Mouse (Mus musculus): Measurements from ENCODE around the gene Lnx2. TPM values are rescaled to one million over a fixed set of nuclear protein-coding genes. Genes with fewer than 3 reads are reported as not detected.

Gene Lnx2
- polyA plus RNA-seq, 1 experiment from 2014 or later = 4.2 TPM

DNA sequence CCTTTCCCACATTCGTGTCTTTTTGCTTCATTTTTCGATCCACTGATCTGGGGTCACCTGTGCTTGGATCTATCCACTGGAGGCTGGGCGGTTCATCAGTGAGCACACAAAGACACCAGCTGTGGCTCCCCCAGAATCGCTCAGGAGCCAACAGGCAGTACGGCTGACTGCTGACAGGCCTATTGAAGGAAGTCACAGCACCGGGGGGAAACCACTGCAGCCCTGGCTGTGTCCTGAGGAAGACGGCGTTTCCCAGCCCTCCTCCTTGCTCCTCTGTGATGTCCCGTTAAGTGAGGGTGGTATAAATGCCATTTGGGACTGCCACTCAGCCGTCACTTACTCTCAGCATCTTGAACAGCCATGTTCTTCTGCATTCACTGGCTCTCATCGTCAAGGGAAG is 30.5 kb downstream of the Lnx2 start:
- no peak overlapping the region for H3K27ac ChIP-seq (replicated peaks)

DNA sequence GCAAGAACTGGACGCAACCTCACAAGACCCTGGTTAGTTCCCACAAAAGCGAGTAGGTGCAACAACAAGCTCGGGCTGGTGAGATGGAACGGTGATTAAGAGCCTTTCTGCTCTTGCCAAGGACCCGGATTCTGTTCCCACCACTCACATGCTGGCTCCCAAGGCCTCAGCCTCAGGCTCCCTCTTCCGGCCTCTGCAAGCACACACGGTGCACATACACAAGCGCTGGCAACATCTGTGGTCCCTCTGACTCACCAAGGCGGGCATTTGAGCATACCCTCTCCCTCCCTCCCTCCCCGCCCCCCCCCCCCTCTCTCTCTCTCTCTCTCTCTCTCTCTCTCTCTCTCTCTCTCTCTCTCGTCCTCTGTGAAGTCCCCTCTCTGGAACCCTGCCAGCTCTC is 31.1 kb downstream of the Lnx2 start:
- Histone ChIP-seq H3K27ac (replicated peaks) (no peak overlapping the region), H3K9me3 (replicated peaks) (no peaks in the 10 kb centered on the region), H3K4me1 (peaks cover 27% of the 10 kb centered on the region), H3K4me2 (no peak overlapping the region), H3K4me3 (replicated peaks) (no peak overlapping the region), H3K36me3 (no peaks in the 10 kb centered on the region), H3K27me3 (replicated peaks) (no peaks in the 10 kb centered on the region), H3K9ac (replicated peaks) (no peak overlapping the region)
- 67% methylated on average over 10 of the region's 11 CpGs for whole genome bisulfite sequencing
- ATAC-seq (ENCODE audit: low FRiP score) = no peak

More for the DNA sequence above, 30.5 kb downstream of the Lnx2 start:
- Histone ChIP-seq H3K36me3 (no peaks in the 10 kb centered on the region), H3K4me1 (peaks cover 27% of the 10 kb centered on the region), H3K9me3 (replicated peaks) (no peaks in the 10 kb centered on the region), H3K27me3 (replicated peaks) (no peaks in the 10 kb centered on the region), H3K4me3 (replicated peaks) (no peak overlapping the region), H3K4me2 (no peak overlapping the region), H3K9ac (replicated peaks) (no peak overlapping the region)
- ATAC-seq (ENCODE audit: low FRiP score) = no peak
- 49% methylated on average over 11 of the region's 11 CpGs for WGBS

DNA sequence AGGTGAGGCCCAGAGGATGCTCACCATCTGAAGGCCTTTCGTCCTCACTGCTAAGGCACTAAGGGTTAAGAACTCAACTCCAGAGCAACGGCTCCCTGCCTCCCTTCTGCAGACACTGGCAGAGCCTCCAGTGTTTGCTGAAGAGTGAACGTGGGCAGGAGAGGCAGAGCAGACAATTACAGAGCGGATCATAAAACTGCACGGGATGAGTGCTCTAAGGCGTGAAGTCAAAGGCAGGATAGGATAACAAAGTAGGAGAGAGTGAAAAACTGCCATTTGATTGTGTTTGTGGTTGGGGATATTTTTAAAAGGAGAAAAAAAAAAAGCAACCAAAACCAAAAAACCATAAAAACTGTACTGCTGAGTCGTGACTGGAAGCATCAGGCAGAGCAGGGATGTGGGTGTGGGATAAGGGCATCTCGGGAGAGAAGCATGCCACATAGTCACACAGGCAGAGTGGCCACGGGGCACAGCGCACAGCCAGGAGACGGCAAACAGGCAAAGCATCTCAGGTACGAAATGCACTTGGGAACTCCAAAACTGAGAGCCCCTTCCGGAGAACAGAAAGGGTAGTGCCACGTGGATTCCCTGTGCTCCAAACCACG is 33.0 kb downstream of the Lnx2 start:
- no peaks in the 10 kb centered on the region for H3K27me3 ChIP-seq (replicated peaks)
- WGBS = 36% methylated on average over 15 of the region's 15 CpGs
- H3K4me1 ChIP-seq = peaks cover 27% of the 10 kb centered on the region
- H3K27ac ChIP-seq (replicated peaks) = no peak overlapping the region; the same call in 1 of the 2 replicates
- no peak overlapping the region for H3K4me2 ChIP-seq
- no peaks in the 10 kb centered on the region for H3K9me3 ChIP-seq (replicated peaks)
- no peak overlapping the region for H3K4me3 ChIP-seq (replicated peaks)
- no peaks in the 10 kb centered on the region for H3K36me3 ChIP-seq
- no peak for ATAC-seq (ENCODE audit: low FRiP score)
- H3K9ac ChIP-seq (replicated peaks) = no peak overlapping the region

DNA sequence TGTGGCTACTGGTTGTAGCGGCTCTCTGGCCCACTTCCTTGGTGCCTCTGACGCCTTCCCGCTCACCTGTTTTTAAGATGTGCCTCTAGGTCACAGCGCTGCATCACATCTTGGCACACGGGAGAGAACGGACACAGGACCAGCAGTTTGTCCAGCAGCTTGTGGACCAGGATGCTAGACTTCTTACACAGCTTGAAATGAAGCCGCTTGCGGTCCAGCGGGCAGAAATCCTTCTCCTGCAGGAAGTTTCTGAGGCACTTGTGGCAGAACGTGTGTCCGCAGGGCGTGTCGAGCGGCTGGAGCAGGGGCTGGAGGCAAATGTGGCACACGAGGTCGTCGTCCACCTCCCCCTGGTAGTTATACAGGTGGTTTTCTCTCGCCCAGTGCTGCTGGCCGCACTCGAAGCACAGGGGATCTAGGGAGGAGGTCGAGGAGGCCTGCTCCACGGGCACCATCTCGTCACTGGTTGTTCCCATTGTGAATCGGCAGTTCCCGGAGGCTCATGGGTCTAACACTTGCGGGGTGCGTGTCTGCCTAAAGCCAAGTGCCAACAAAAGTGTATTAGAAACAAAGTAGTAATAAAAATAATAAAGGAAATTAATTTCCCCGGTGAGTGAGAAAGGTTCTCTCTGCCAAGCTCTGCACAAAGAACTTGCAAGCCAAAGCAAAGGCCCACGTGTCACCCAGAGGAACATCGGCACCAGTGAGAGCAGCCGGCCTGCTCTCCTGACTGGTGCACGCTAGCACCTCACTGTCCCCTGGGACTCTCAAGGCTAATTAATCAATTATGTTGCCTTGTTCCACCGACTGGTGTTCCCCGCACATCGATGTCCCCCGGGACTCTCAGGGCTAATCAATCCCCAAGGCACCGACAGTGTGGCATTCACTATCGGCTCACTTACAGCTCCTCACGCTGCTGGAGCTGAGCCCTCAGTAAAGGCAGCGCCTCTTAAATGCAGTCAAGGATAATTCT is 34.1 kb downstream of the Lnx2 start:
- 54% methylated on average over 40 of the region's 40 CpGs for WGBS
- peaks cover 27% of the 10 kb centered on the region for H3K4me1 ChIP-seq
- H3K27ac ChIP-seq (replicated peaks) = no peak overlapping the region
- H3K4me3 ChIP-seq (replicated peaks) = no peak overlapping the region
- no peaks in the 10 kb centered on the region for H3K9me3 ChIP-seq (replicated peaks)
- ATAC-seq (ENCODE audit: low FRiP score) = peak; percentile 60
- H3K27me3 ChIP-seq (replicated peaks) = no peaks in the 10 kb centered on the region
- H3K36me3 ChIP-seq = no peaks in the 10 kb centered on the region
- peak overlapping the region; percentile 30; the same call in 1 of the 2 replicates for H3K4me2 ChIP-seq
- no peak overlapping the region for H3K9ac ChIP-seq (replicated peaks)

DNA sequence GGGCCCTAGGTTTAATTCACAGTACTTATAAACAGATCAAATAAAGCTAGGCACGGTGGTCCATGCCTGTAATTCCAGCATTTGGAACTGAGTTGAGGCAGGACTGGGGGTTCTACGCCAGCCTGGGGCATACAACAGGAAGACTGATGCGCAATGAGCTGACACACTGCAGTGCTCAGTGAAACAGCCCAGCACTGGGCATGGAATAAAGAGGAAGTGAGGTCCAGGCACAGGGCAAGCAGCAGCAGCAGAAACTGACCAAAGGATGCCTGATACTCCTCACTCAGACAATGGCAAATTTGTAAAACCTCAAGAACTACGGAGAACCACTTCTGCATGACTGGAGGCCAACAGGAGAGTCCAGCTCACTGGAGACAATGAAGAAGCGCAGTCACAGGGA is 37.0 kb downstream of the Lnx2 start:
- Histone ChIP-seq H3K4me3 (replicated peaks) (no peak overlapping the region), H3K9ac (replicated peaks) (no peak overlapping the region), H3K27me3 (replicated peaks) (no peaks in the 10 kb centered on the region), H3K4me1 (peaks cover 21% of the 10 kb centered on the region), H3K36me3 (no peaks in the 10 kb centered on the region), H3K9me3 (replicated peaks) (no peaks in the 10 kb centered on the region), H3K27ac (replicated peaks) (no peak overlapping the region), H3K4me2 (no peak overlapping the region)
- ATAC-seq (ENCODE audit: low FRiP score) = no peak
- 67% methylated on average over 5 of the region's 5 CpGs for WGBS

DNA sequence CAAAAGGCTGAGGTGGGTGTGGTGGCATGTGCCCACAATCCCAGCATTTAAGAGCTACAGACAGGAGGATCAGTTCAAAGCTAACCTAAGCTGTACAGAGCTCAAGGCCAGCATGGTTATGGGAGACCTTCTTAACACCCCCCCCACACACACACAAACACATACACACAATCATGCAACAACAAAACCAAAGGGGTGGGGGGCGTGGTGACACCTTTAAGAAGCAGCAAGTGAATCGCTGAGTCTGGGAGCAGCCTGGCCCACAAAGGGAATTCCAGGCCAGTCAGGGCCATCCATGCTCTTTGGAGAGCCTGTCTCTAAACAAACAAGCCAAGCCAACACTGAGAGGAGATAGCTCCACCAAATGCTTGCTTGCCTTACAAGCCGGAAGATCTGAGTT is 38.8 kb downstream of the Lnx2 start:
- H3K27ac ChIP-seq (replicated peaks) = no peak overlapping the region
- no peak overlapping the region for H3K4me3 ChIP-seq (replicated peaks)
- ATAC-seq (ENCODE audit: low FRiP score) = no peak
- no peaks in the 10 kb centered on the region for H3K36me3 ChIP-seq
- H3K27me3 ChIP-seq (replicated peaks) = no peaks in the 10 kb centered on the region
- 59% methylated on average over 3 of the region's 3 CpGs for WGBS
- no peak overlapping the region for H3K4me2 ChIP-seq
- H3K9ac ChIP-seq (replicated peaks) = no peak overlapping the region
- H3K9me3 ChIP-seq (replicated peaks) = no peaks in the 10 kb centered on the region
- peaks cover 8% of the 10 kb centered on the region for H3K4me1 ChIP-seq

DNA sequence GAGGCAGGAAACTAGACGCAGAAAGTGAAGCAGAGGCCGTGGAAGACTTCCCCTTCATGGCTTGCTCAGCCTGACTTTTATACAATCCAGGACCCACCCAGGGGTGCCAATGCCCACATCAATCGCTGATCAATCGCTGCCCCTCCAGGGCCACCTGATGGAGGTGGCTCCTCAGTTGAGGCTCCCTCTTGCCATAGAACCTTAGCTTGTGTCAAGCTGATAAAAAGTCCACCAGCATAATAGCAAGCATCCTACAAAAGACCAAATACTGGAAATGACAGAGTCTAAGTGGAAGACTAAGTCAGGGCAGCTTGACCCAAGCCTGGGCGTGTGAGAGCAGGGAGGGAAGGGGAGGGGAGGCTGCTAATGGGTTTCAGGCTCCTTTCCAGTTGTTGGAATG is 39.7 kb downstream of the Lnx2 start:
- no peak overlapping the region for H3K4me3 ChIP-seq (replicated peaks)
- no peaks in the 10 kb centered on the region for H3K27me3 ChIP-seq (replicated peaks)
- H3K9me3 ChIP-seq (replicated peaks) = no peaks in the 10 kb centered on the region
- no peaks in the 10 kb centered on the region for H3K4me1 ChIP-seq
- no peak overlapping the region for H3K27ac ChIP-seq (replicated peaks)
- no peak overlapping the region for H3K4me2 ChIP-seq
- 94% methylated on average over 5 of the region's 5 CpGs for WGBS
- peaks cover 6% of the 10 kb centered on the region; the same call in 1 of the 2 replicates for H3K36me3 ChIP-seq
- ATAC-seq (ENCODE audit: low FRiP score) = no peak
- H3K9ac ChIP-seq (replicated peaks) = no peak overlapping the region

DNA sequence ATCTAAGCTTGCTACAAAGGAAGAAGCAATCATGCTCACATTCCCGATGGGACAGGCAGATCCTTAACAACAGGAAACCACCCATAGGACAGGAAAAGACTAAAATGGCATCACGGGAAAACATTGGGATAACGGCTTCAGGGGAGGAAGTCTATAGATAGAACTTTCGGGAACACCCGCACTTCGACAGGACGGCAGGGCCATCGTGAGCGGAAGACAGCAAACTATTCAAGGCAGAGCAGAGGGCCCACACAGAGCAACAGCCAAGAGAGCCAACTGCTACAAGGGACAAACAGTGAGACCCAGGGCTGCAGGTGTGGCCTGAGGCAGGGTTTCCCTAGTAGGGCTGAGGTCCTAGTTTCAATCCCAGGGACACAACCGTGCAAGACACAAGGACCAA is 40.4 kb downstream of the Lnx2 start:
- H3K9me3 ChIP-seq (replicated peaks) = no peaks in the 10 kb centered on the region
- H3K36me3 ChIP-seq = peaks cover 6% of the 10 kb centered on the region; the same call in 1 of the 2 replicates
- WGBS = 85% methylated on average over 10 of the region's 10 CpGs
- H3K9ac ChIP-seq (replicated peaks) = no peak overlapping the region
- no peaks in the 10 kb centered on the region for H3K27me3 ChIP-seq (replicated peaks)
- H3K4me1 ChIP-seq = no peaks in the 10 kb centered on the region
- H3K4me3 ChIP-seq (replicated peaks) = no peak overlapping the region
- H3K27ac ChIP-seq (replicated peaks) = no peak overlapping the region
- ATAC-seq (ENCODE audit: low FRiP score) = no peak
- no peak overlapping the region for H3K4me2 ChIP-seq

DNA sequence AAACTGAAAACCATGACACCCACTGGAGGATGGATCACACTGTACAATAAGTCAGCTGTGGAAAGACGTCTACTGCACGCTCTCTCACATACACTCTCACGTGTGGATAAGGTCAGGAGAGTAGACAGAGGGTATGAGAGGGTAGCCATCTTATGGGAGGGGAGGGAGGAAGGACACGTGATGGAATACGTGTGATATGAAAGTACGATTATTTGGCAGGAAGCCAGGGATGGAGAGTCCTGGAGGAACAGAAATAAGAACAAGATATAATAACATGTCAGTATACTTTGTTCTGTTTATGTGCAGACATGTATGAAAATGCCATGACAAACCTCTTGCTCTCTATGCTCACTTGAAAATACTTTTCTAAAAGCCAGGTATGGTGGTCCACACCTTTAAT is 41.1 kb downstream of the Lnx2 start:
- no peaks in the 10 kb centered on the region for H3K9me3 ChIP-seq (replicated peaks)
- no peak overlapping the region for H3K4me2 ChIP-seq
- no peak overlapping the region for H3K4me3 ChIP-seq (replicated peaks)
- WGBS = 84% methylated on average over 6 of the region's 6 CpGs
- H3K27me3 ChIP-seq (replicated peaks) = no peaks in the 10 kb centered on the region
- no peak for ATAC-seq (ENCODE audit: low FRiP score)
- H3K9ac ChIP-seq (replicated peaks) = no peak overlapping the region
- no peak overlapping the region for H3K27ac ChIP-seq (replicated peaks)
- peaks cover 6% of the 10 kb centered on the region; the same call in 1 of the 2 replicates for H3K36me3 ChIP-seq
- H3K4me1 ChIP-seq = no peaks in the 10 kb centered on the region

DNA sequence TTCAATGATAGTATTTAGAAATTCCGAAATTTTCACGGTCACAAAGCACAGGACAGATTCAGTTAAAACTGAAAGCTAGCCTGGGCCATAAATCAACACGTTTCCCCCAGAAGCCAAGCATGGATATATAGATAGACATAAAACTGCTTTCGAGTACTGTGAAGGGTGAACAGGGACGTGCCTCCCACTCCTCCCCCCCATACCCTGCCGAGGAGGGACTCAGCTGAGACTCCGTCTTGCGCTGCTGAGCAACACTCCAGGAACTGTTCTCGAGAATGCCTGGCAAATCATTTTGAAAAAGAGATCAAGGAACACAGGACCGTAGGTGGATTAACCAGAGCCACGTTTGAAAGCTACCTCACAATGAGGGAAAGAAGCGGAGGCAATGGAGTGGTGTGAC is 42.1 kb downstream of the Lnx2 start:
- H3K27ac ChIP-seq (replicated peaks) = no peak overlapping the region
- H3K4me2 ChIP-seq = no peak overlapping the region
- H3K9me3 ChIP-seq (replicated peaks) = no peaks in the 10 kb centered on the region
- ATAC-seq (ENCODE audit: low FRiP score) = no peak
- WGBS = 47% methylated on average over 12 of the region's 12 CpGs
- H3K4me3 ChIP-seq (replicated peaks) = no peak overlapping the region
- no peaks in the 10 kb centered on the region for H3K27me3 ChIP-seq (replicated peaks)
- H3K4me1 ChIP-seq = no peaks in the 10 kb centered on the region
- peaks cover 6% of the 10 kb centered on the region; the same call in 1 of the 2 replicates for H3K36me3 ChIP-seq
- H3K9ac ChIP-seq (replicated peaks) = no peak overlapping the region

DNA sequence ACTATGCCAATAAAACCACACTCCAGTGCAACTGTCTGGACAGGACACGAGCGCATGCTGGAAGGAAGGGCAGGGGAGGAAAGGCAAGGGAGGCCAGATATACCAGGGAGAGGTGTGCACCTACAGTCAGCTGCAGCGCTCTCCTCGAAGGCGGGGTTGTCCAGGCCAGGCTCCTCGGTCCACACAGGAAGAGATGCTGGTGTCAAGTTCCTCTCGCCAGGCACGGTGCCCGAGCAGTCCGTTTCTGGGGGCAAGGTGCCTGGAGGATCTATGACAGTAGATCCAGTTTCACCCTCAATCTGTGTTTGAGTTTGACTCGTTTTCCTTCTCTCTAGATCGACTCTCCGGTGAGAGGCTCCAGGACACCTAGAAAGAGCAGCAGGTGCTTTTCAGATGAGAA is 43.2 kb downstream of the Lnx2 start:
- Histone ChIP-seq H3K36me3 (peaks cover 9% of the 10 kb centered on the region; the same call in 1 of the 2 replicates), H3K9me3 (replicated peaks) (no peaks in the 10 kb centered on the region), H3K4me1 (no peaks in the 10 kb centered on the region), H3K4me2 (no peak overlapping the region), H3K27me3 (replicated peaks) (no peaks in the 10 kb centered on the region), H3K4me3 (replicated peaks) (no peak overlapping the region), H3K27ac (replicated peaks) (no peak overlapping the region), H3K9ac (replicated peaks) (no peak overlapping the region)
- WGBS = 92% methylated on average over 13 of the region's 13 CpGs
- ATAC-seq (ENCODE audit: low FRiP score) = no peak

DNA sequence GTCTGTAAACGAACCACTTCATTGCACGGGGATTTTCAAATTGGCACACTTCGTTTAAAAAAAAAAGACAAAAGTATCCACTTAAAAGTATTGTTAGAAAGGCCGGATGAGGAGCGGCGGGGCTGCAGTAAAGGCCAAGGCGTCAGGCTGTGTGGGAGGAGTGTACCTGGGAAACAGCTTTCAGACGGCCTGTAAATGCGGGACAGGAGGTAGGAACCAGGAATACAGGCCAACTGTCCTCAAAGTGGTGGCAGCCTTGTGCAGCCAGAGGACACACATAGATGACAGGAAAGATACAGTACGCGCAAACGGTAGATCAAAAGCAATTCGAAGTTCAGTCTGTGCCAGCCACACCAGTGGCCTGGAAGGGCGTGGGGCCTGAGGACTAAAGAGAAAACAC is 45.1 kb downstream of the Lnx2 start:
- no peak overlapping the region for H3K4me2 ChIP-seq
- ATAC-seq (ENCODE audit: low FRiP score) = no peak
- H3K4me1 ChIP-seq = no peaks in the 10 kb centered on the region
- 81% methylated on average over 14 of the region's 14 CpGs for WGBS
- no peak overlapping the region for H3K4me3 ChIP-seq (replicated peaks)
- H3K9me3 ChIP-seq (replicated peaks) = no peaks in the 10 kb centered on the region
- no peaks in the 10 kb centered on the region for H3K27me3 ChIP-seq (replicated peaks)
- peaks cover 11% of the 10 kb centered on the region; the same call in 1 of the 2 replicates for H3K36me3 ChIP-seq
- H3K27ac ChIP-seq (replicated peaks) = no peak overlapping the region
- no peak overlapping the region for H3K9ac ChIP-seq (replicated peaks)

Measured in neural tube, embryonic 15.5 days (tissue).